Mouse (Mus musculus) gastrocnemius, postnatal 25 days (tissue): ENCODE measurements around the gene Reep3. TPM values are rescaled to one million over a fixed set of nuclear protein-coding genes. Genes with fewer than 3 reads are reported as not detected.

Experiments
- DNase-seq: peaks from one replicate; pipeline ENCODE4 v3.0.0; 2022
- total RNA-seq, 2 experiments: library from RNA; stranded (reverse); gene quantifications; 1 replicate in 1 of 2; 2 replicates in 1 of 2; pipeline ENCODE4 v1.2.3; 2021

Gene Reep3
- total RNA-seq, 2 experiments from 2014 or later, result 10.3 to 12.6 TPM

DNA sequence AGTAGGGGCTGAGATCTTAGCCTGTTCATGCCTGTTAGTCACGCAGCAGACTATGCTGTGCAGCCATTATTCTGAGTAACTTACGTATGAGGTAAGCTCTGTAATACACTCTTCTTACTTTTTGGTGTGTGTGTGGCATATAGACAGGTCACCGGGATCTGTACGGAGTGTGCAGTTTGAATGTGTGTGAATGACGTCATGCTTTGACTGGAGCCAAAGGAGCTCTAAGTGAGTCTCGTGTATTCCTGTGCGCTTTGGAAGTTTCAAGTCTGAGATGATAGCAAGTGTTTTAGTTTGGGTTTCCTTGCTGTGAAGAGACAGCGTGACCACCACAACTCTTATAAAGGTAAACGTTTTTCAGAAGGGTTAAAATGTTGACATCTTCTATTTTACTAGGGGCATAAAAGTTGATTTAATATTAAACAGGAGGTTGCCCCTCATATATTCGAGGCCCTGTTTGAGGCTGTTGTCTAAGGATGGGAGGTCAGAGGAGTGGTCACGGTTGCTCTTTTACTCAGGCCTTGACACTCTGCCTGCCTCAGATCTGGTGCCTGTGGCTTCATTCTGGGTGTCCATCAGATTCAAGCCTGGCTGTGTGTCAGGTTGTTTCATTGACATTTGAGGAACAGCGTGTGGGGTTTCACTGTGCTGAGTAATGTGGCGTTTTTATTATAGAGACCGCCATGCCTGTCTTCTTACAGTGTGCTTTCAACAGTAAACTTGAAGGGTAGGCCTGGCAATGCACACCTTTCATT is 14.5 kb upstream of the Reep3 start:
- DNase-seq, result no peak

DNA sequence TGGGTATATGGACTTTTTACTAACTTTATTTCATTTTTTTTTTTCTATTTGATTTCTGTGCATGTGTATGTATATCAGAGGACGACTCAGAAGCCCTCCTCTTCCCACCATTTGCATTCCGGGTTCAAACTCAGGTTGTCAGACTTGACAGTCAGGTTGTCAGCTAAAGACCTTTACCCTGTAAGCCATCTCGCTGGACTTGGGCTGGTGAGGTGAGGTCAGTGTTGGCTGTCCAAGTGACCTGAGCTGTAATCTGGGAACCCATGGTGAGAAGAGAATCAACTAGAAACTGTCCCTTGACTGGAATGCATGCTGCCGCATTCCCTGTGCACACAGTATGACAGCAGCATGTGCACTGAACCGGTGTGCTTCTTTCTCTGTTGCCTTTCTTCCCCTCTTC is 12.9 kb upstream of the Reep3 start:
- no peak for DNase-seq

DNA sequence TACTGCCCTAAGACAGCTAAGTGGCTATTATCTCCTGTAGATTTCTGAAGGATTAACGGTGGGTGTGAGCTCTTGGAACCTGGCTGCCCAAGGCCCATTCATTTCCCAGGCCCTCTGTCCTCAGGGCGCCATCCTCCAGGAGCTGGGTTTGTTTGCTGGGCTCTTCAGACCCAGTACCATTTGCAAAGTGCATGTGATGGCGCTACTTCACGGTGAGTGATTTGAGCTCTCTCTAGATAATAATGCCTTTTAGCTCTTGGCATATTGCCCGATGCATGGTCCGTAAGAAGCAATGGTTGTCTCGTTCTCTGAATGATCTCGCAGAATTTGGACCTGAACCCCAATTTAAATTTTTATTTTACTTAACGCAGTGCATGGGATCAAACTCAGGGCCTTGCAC is 11.4 kb upstream of the Reep3 start:
- no peak for DNase-seq

DNA sequence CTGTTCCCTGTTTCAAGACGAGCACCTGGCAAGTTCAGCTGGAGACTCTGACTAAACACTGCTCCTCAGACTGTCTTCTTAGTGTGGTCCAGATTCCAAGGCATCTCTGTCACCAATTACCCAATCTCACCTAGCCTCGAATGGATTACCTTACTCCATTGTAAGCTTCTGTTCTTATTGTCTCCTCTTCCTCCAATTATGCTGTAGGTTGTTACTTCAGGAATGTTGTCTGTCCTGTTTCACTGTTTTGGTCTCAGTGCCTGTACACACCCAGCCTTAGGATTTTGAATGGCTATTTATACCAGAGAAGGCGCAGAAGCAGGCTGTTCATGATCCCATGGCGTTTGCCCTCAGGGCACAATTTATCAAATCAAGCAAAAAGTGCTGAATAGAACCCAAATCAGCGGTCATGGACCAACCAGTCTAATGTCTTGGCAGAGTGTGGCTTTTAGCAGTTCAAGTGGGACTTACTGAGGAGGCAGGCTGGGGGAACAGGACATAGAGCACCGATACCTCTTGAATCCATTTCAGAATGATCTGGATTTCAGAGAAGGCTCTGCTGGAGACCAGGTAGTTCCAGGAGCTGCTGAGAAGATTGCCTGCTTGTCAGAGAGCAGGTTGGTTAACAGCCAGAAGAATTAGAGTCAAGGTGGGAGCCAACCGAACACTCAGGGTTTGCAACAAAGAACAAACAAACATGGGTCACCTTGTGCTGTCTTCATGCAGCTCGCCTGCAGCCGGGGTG is 10.4 kb upstream of the Reep3 start:
- DNase-seq, result no peak

DNA sequence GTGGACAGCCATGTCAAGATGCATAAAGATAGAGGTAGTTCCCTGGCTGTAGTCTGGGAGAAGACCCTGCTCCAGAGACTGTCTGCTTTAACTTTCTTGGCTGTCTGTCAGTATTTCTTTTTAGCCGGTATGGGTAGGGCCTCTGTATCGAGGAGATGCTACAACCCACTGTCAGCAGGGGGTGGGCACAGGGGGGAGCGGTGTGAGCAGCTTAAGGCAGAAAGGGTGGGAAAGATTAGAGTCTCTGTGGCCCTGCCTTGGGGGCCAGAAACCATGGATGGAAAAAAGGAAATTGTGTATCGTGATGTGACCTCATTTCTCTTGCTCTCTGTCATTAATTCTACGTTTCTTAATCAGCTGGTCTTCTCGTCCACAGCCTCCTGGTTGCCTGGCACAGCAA is 9.7 kb upstream of the Reep3 start:
- DNase-seq, result no peak

DNA sequence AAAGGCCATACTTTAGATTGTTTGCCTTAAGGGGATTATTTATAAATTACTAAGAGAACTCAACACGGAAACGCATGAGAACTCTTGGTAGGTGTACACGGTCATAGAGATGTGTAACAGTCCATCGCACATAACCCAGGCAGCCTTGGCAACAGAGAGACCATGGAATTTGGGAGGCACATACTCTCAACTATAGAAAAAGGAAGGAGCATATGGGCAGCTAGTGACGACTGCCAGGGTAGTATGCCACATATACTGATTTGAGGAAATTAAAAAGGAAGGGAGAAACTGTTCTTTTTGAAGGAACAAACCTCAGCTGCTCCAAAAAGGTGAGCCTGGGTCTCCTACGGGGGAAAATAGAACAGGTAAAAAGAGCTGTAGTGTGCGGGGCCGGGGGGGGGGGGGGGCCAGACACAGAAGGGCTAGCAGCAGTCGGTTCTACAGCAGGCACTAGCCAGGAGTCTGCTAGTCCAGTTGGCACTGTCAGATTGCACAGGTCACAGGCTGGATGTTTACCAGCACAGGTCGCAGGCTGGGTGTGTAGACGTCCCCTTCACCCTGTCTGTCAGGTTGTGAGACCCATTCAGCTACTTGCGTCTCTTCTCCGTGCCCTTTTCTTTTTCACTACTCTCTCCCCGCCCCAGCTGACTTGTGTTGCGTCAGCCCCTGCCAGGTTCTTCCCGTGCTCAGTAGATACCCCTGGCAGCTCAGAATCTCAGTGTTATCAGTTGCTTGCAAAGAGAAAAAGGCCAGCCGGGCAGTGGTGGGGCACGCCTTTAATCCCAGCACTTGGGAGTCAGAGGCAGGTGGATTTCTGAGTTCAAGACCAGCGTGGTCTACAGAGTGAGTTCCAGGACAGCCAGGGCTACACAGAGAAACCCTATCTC is 8.8 kb upstream of the Reep3 start:
- DNase-seq, result no peak

DNA sequence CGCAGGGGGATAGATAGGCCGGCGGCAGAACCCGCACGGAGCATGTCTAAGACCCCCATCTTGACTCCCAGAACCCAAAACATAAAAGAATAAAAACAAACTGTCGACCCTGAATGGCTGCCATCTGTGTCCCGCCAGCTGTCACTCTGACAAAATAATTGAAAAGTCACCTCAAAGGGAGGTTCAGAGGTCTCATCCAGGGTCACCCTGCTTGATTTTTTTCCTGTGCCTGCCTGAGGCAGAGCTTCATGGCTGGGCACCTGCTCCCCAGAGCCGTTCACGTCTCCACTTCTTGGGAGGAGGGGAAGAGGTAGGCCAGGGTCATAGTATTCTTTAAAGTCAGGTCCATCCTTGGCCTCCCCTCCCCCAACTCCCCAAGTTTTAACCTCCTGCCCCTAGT is 7.8 kb upstream of the Reep3 start:
- DNase-seq, result no peak

DNA sequence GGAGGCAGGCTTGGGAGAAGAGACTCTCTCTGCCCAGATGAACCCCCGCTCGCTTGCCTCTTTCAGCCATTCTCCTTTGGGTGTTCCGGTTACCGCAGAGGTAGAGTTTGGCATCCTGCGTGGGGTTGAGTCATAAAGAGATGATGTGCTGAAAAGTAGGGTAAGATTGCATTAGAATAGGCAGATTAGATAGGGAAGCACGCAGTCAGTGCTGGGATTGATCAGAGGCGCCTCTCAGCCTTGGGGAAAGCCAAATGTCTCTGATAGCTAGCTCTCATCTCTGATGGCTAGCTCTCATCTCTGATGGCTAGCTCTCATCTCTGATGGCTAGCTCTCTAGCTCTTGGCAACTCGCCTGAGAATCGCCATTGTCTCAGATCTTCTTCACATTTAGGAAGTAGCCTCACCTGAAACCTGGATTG is 4.1 kb upstream of the Reep3 start:
- no peak for DNase-seq

DNA sequence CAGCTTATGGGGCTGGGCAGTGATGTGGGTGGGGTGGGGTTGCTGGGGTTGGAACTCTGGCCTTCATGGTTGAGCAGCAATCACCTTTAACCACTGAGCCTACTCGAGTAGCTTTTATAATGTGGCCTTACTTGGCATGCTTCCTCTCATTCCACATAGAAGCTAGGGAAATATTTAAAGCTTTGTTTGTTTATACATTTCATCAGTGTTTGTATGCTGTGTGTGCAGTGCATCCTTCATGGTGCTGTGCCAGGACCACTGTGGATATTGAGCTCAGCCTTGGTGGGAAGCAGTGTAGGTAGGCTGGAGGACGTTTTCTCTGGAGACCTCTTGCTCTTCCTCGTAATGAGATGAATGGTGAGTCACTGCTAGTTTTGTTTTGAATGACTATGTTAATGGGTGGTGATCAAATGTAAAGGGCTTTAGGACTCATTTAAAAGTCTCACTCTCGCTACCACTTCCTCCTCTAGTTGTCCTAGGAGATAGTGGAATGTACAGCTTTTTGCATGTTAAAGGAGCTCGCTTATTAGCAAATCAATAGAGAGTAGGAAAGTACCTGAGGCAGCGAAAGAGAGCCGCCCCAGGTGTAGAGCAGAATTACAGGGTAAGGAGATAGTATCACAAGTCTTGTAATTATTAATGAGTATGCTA is 3.4 kb upstream of the Reep3 start:
- DNase-seq, result no peak

DNA sequence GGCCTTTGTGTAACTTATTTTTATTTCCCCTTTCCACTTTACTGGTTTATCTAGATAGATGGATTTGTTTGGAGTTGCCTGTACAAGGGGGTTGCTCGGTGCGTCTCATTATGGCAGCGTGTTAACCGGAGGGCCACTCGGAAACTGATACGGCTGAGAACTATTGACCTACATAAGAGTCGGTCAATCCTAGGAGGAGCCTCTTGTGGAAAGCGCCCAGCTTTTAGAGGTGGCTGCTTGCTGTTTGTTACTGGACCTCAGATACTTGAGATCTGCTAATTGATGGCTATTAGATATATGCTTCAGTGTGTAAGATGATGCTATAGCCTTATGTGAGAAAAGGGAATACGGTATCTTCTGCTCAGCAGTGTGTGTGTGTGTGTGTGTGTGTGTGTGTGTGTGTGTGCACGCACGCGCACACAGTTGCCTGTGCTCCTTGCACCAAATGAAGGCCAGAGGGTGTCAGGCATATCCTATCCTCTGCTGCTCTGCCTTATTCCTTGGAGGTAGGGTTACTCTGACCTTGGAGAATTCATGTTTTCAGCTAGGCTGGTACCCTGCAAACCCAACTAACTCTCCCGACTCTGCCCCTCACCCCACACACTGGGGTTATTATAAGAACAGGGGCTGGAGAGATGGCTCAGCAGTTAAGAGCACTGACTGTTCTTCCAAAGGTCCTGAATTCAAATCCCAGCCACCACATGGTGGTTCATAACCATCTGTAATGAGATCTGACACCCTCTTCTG is 2.6 kb upstream of the Reep3 start:
- no peak for DNase-seq

DNA sequence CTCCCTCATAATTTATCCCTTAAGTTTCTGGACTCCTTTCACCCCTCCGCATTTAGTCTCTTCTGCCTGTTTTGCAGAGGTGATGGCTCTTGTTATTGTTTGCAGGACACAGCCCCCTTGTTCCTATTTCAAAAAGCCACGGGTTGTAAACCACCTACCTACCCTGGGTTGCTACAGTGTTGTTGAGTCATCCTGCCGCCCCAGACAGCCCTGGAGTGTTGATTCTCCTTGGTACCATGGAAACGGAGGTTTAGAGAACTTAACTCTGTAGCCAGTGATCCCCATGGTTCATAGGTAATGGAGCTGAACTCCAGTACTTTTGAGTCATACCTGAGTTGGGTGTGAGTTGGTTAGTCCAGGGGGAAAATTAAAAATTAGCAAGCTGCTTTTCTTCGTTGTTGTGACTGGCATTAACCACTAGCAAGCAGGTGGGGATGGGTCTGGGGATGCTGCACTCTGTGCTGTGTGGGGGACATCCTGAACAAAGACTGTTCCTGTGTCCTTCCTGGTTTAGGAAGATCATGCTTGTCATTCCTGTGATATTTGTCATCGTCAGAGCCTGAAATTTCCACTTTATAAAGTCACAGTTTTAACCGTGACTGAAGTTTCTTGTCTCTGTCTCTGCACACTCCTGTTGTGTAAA is 1.8 kb upstream of the Reep3 start:
- no peak for DNase-seq

DNA sequence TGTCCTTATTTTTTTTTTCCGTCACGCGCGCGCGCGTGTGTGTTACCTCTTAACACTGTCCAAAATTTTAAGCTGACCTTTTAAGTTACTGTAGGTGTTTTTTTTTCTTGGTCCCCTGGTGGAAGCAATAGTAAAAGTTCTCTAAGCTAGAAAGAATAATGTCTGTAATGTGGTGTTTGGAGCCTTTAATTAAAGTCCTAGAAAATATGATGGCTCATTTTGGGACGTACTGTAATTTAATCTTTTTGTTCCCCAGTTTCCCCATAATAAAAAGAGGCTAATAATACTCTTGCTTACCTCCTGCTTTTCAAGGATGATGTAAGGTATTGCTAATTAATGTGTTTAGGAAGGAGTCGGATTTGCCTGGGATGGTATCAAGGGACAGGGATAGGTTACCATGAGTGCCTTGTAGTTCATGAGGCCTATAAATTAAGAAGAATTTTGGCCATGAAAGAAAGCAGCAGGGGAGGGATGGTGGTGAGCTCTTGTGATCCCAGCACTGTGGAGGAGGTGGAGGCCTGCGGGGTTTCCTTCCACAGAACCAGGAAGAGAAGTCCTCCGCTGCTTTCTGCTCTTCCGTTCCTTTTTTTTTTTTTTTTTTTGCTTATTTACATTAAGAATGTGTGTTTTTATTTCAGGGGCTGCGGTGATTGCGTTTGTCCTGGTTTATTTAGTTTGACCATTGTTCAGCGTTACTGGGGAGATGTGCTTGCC is 849 bp upstream of the Reep3 start:
- no peak for DNase-seq

DNA sequence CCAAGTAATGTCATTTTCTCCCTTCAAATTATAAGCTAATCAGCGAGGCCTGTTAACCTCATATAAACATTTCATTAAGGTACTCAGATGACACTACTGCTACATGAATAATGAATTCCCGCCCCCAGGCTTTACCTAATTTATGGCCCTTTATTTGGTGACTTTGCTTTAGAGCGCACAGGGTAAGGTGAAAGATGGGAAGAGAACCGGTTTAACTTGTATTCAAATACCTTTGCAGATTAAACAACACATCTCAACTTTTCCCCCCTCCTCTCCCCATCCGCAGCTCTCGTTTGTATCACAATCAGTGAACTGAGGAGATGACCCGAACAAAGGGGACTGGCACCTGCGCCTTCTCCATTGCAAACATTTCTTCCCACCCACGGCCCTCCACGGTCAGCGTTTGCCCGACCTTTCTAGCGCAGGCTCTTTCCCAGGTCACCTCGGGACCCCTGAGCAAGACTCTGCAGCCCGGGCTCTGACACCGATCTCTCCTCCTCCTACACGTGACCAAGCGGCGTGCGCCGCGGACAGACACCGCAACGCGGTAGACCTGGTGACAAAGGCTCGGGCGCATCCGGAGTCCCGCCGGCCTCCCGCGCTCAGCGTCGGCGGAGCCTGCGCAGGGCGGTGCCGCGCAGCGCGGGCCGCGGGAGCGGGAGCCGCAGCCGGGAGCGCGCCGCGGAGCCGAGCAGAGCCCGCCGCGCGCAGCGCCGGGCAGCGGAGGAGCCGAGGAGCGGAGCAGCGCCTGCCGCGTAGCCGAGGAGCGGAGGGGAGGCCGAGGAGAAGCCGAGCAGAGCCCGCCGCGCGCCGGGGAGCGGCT is 736 bp downstream of the Reep3 start, which contains the start of gene Jmjd1c:
TSS of gene Jmjd1c (plus strand) at position 328 of the 823 bp plus-strand sequence.
- peak; percentile 71 for DNase-seq

DNA sequence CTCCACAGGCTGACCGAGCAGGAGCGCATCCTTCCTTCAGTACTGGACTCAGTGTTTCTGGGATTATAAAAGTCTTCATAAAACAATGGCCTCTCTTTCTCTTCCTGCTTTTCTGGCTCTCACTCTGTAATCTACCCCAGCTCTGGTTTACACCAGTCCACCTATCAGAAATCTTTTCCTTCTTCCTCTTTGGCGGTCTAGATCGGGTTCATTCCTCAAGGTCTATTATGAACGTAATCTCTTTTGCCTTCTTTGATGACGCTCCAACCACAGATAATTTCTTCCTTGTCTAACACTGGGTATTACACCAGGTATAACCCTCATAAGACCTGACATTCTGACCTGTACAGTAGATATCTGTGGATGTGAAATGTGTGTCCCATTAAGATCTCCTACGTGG is 1.8 kb downstream of the Reep3 start:
- DNase-seq, result no peak

DNA sequence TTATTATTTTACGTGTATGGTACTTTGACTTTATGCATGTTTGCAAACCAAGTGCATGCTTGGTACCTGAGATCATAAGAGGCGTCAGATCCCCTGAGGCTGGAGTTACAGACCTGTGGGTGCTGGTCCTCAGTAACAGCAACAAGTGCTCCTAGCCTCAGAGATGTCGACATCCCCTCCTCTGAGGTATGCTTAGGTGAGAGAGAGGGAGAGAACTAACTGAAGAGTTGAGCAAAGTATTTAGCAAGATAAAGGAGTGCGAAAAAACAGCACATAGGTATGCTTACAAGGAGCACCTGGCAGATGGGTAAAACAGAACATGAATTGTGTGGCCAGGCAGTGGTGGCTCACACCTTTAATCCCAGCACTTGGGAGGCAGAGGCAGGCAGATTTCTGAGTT is 6.1 kb downstream of the Reep3 start:
- DNase-seq, result no peak

DNA sequence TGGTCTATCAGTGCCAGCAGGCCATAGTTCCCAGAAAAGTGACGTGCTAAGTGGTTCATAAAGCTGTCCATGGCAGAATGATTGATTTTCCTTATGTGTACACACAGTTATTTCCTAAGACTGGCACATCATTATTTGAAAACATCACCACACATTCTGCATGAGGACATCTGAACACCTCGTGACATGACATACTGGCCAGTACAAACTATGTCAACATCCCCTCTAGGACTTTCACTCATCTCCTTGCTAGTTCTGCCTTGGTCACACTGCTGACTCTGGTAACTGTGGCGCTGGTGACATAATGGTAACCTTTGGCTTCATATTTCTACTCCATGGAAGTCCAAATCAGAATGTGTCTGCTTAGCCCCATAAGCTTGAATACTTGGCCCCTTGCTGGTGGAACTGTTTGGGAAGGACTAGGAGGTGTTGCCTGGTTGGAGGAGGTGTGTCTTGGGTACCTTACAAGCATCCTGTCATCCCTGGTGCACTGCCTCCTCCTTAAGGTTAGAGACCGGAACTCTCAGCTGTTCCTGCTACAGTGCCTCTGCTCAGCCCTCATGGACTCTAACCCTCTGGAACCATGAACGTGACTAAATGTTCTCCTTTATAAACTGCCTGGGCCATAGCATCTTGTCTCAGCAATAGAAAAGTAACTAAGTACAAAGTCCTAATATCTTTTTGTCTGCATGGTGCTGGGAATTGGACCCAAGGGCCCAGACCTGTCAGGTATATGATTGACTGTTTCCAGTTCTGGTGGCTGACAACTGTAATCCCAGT is 9.1 kb downstream of the Reep3 start:
- DNase-seq, result no peak

DNA sequence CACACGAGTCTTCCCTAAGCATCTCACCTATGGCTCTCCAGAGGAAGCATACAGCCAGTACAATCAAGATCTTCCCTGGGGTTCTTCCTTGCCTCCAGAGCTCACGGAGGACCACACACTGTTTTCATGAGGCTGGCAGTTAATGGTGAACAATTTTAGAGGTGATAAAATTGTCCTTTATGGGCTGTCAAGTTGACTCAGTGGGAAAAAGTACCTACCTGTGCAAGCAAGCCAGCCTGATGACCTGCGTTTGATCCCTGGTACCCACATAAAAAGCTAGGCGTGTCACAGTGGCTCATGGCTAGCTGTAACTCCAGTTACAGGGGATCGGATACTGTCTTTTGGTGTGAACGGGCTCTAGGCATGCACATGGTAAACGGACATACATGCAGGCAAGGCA is 10.8 kb downstream of the Reep3 start:
- DNase-seq, result no peak

DNA sequence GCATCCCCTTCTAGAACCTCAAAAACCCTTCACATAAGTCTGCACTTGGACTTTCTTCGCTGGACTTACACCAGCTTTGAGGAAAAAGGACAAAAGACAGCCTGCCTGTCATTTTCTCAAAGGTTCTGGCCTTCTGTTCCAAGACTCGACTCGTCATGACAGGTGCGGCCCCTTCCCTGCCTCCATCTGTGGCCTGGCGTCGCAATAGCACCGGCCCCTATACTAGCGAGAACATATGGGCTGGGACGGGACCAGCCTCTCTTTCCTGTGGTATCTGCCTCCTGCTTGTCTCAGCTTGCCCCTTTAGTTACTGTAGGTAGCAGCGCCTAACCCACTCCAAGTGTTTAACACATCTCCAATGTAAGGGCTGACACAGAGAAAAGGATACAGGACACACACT is 11.6 kb downstream of the Reep3 start:
- DNase-seq, result no peak
